Mouse (Mus musculus) CD4-positive, CD25-positive, alpha-beta regulatory T cell, adult 2 months (primary cell): ENCODE measurements around the gene Ptgr2.
"Not testable (repeated sequence)": the region's sequence is repeated elsewhere in the genome, so short reads cannot be mapped to it uniquely, and the experiment has no call there.

Experiments
- DNase-seq: peaks from one replicate; pipeline ENCODE4 v3.0.0-alpha.2; 2012; ENCODE audit warnings: low read depth, low spot score

Ptgr2 gene

GRCm38 (mm10) chr12:84304554-84304953 is 19.5 kb downstream of the Ptgr2 start:
- DNase-seq, result no peak

- no peak for DNase-seq
Observed at GRCm38 (mm10) chr12:84311306-84311705, 26.3 kb downstream of the Ptgr2 start.

GRCm38 (mm10) chr12:84316006-84316405 is 31.0 kb downstream of the Ptgr2 start:
- no peak for DNase-seq

GRCm38 (mm10) chr12:84316721-84317621 is 31.9 kb downstream of the Ptgr2 start, which contains the start of gene Zfp410:
Zfp410 (plus strand) TSS chr12:84316852.
- DNase-seq, result peak; percentile 81

- no peak for DNase-seq
Observed at GRCm38 (mm10) chr12:84327111-84327512, 42.1 kb downstream of the Ptgr2 start.

GRCm38 (mm10) chr12:84336963-84337625 is 52.1 kb downstream of the Ptgr2 start:
- DNase-seq, result no peak

GRCm38 (mm10) chr12:84347192-84347591 is 62.2 kb downstream of the Ptgr2 start:
- DNase-seq, result peak; percentile 34

GRCm38 (mm10) chr12:84358699-84359098 is 73.7 kb downstream of the Ptgr2 start:
- not testable (repeated sequence) for DNase-seq

GRCm38 (mm10) chr12:84361555-84362489 is 76.8 kb downstream of the Ptgr2 start, which contains the start of the genes Coq6 and Fam161b:
Coq6 (plus strand) TSS chr12:84361657.
Fam161b (minus strand) TSS chr12:84361833.
- peak; percentile 97 for DNase-seq

GRCm38 (mm10) chr12:84362872-84363271 is 77.8 kb downstream of the Ptgr2 start:
- no peak for DNase-seq

GRCm38 (mm10) chr12:84364291-84364690 is 79.3 kb downstream of the Ptgr2 start:
- DNase-seq, result no peak

- no peak for DNase-seq
Observed at GRCm38 (mm10) chr12:84365137-84365536, 80.1 kb downstream of the Ptgr2 start.
